Mouse (Mus musculus) stomach, postnatal 0 days (tissue): Measurements from ENCODE around the gene Celsr3. TPM values are rescaled to one million over a fixed set of nuclear protein-coding genes. Genes with fewer than 3 reads are reported as not detected.
A peak's percentile ranks its signal among the peaks of the same experiment; 100 is the strongest.

Experiments used
- ATAC-seq: fragments of 200-750 bp; cut with Nextera tagmentation; 2 replicates; pipeline ENCODE4 v1.8.0; 2017; ENCODE audit not compliant: low FRiP score, low TSS enrichment
- DNase-seq: peaks from one replicate; pipeline ENCODE4 v3.0.0-alpha.2; 2016; ENCODE audit warnings: low spot score
- H3K27ac ChIP-seq: fragments of 300-500 bp; sonication (generic); replicated peaks from 2 replicates; pipeline ENCODE4 v1.5.1; 2014; ENCODE audit warnings: mild to moderate bottlenecking, control low read depth
- H3K27me3 ChIP-seq: fragments of 300-500 bp; sonication (generic); 2 replicates; pipeline ENCODE4 v1.6.1; 2014; ENCODE audit warnings: low read length; ENCODE audit not compliant: control insufficient read depth, insufficient read depth
- H3K36me3 ChIP-seq: fragments of 300-500 bp; sonication (generic); 2 replicates; pipeline ENCODE4 v1.6.1; 2014; ENCODE audit warnings: low read length, mixed read lengths; ENCODE audit not compliant: control insufficient read depth, insufficient read depth
- H3K4me1 ChIP-seq: fragments of 300-500 bp; sonication (generic); replicated peaks from 2 replicates; pipeline ENCODE4 v1.6.1; 2014; ENCODE audit warnings: antibody characterized with exemption; ENCODE audit not compliant: control insufficient read depth, insufficient read depth
- H3K4me2 ChIP-seq: fragments of 300-500 bp; sonication (generic); replicated peaks from 2 replicates; pipeline ENCODE4 v1.6.1; 2014; ENCODE audit warnings: low read depth, mild to moderate bottlenecking, control low read depth, moderate library complexity
- H3K4me3 ChIP-seq: fragments of 300-500 bp; sonication (generic); 2 replicates; pipeline ENCODE4 v1.5.1; 2014; ENCODE audit warnings: low read depth, low read length, control low read depth
- H3K9ac ChIP-seq: fragments of 300-500 bp; sonication (generic); 2 replicates; pipeline ENCODE4 v1.6.1; 2014; ENCODE audit warnings: mild to moderate bottlenecking, low read length, control low read depth, mixed read lengths
- H3K9me3 ChIP-seq: fragments of 300-500 bp; sonication (generic); 2 replicates; pipeline ENCODE4 v1.6.1; 2016; ENCODE audit warnings: low read length; ENCODE audit not compliant: control insufficient read depth
- CTCF ChIP-seq: IDR thresholded peaks from 2 replicates; pipeline ENCODE4 v1.5.1; 2016; ENCODE audit warnings: antibody characterized with exemption, low read depth, mild to moderate bottlenecking, moderate library complexity
- EP300 ChIP-seq: optimal IDR thresholded peaks from 2 replicates; pipeline ENCODE3; 2016; ENCODE audit warnings: antibody characterized with exemption
- WGBS: fragments of 180-500 bp; shearing (Covaris S2); extraction: QIAGEN DNeasy Blood & Tissue Kit; methylation state at CpG from one replicate; pipeline ENCODE4 v1.1.7; 2014; 5-methylcytosine and 5-hydroxymethylcytosine counted together
- polyA plus RNA-seq: library from polyadenylated mRNA; unstranded; fragments of >200 nt; fragmentation: Nextera tagmentation; extraction: Ambion mirVana; gene quantifications from 2 replicates; pipeline ENCODE4 v1.2.1, GENCODE M21; 2015

Gene Celsr3
- polyA plus RNA-seq, 1 experiment from 2014 or later = 0.15 TPM

DNA sequence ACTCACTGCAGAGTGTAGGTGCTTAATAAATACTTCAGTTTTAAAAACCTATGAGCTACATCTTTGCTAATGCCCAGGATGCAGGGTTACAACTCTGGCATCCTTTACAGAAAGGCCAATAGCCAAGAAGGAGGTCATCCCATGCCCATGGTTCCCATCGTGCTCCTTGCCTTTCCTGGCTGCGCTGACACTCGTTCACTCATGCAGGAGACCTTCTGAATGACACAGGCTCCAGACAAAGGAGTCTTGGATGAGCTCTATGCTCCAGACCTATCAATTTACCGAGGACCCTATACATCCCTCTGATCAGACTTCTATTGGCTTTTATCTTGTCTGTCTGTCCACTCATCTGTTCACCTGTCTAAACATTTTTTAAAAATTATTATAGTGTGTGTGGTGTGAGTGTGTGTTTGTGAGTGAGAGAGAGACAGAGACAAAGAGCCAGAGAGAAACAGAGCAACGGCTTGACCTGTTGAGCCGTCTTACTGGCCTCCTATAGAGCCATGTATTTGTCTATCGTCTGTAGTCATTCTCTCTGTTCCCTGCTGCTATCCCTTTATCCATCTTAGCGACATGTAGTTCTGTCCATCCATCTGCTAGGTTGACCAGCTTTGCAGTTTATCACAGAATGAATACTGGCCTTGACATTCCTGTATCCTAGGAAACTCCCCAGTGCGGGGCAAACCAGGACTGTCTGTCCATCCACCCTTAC is 43.1 kb upstream of the Celsr3 start:
- DNase-seq (no peak), ATAC-seq (no peak; the same call in 1 of the 2 replicates)
- Histone ChIP-seq H3K27ac (peak overlapping the region; percentile 58; the same call in 1 of the 2 replicates), H3K4me2 (peak overlapping the region; percentile 70), H3K4me3 (peak overlapping the region; percentile 81), H3K9ac (0 out of 2 replicates have a peak overlapping the region, but pooled peaks have one; percentile 41), H3K27me3 (no peaks in the 10 kb centered on the region), H3K9me3 (no peaks in the 10 kb centered on the region), H3K36me3 (no peaks in the 10 kb centered on the region), H3K4me1 (no peaks in the 10 kb centered on the region; the same call in none of the 2 replicates)
- no peak for TF ChIP-seq EP300
- no peak for TF ChIP-seq CTCF
- WGBS = 25% methylated on average over 9 of the region's 9 CpGs

DNA sequence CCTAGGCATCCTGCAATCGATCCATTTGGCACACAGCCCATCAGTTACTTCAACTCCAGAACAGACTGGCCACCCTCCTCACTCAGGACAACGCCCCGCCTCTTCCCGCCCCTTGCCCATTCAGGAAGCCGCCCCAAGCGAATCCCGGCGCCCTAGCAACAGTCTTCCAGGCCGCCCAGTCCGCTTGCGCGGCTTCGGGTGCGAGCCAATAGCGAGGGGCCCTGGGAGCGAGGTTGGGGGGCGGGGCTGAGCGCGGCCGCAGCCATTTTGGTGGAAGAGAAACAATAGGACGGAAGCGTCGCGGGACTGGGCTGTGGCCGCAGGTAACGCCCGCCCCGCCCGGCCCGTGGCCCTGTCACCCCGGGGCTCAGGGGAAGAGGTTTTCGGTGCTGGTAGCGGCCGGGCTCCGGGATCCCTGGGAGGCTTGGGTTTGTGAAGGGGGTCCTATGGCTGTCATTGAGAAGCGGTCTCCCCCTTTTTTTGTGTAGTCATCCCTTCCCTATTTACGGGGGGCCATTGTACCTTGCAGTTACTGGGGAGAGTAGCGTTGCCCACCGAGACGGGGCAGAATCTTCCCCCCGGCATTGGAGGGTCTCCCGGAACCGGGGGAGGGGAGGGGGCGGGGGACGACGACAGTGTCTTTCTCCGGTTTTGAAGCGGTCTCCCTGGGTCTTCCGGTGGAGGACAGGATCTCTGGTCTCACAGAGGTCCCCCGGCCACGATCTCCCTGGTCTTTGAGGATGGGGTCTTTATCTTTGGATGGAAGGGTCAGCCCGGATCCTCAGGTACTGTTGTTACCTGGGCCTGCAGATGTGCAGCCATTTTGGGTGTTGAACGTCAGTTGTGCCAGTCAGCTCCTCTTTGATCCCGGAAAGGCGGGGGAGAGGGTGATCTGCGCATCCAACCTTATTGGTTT is 42.3 kb upstream of the Celsr3 start, which contains the start of gene Ip6k2:
Gene Ip6k2, plus strand, starts transcription at position 249 of the 916 bp plus-strand sequence.
- no peaks in the 10 kb centered on the region; the same call in none of the 2 replicates for H3K4me1 ChIP-seq
- no peaks in the 10 kb centered on the region for H3K36me3 ChIP-seq
- peak within 1 kb of the TSS; percentile 93 for H3K9ac ChIP-seq
- H3K4me2 ChIP-seq = peak within 1 kb of the TSS; percentile 70
- peak; percentile 98 for DNase-seq
- WGBS = under 1% methylated on average over 56 of the region's 56 CpGs
- H3K9me3 ChIP-seq = no peaks in the 10 kb centered on the region
- H3K27ac ChIP-seq = peak within 1 kb of the TSS; percentile 91
- TF ChIP-seq CTCF (no peak), EP300 (no peak)
- peak within 1 kb of the TSS; percentile 81 for H3K4me3 ChIP-seq
- H3K27me3 ChIP-seq = no peaks in the 10 kb centered on the region
- peak; percentile 99 for ATAC-seq

DNA sequence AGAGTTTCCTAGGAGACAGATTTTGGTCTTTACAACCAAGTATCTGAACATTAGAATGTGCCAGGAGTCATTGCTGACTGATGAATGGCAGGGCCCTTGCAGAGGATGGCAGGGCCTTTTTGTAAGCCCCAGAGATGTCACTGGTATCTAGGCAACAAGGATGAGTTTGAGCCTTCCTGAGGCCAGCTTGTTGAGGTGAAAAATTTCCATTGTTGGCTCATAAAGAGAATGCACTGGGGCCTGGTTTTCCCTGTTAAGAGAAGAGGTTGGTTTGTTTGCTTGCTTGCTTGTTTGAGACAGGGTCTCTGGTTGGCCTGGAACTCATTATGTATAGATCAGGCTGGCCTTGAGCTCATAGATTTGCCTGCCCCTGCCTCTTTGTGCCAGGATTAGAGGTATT is 40.7 kb upstream of the Celsr3 start:
- DNase-seq (no peak), ATAC-seq (no peak)
- no peak for TF ChIP-seq CTCF
- TF ChIP-seq EP300 = no peak
- Histone ChIP-seq H3K9ac (no peak overlapping the region), H3K4me2 (peak overlapping the region; percentile 70), H3K4me1 (no peaks in the 10 kb centered on the region; the same call in none of the 2 replicates), H3K36me3 (no peaks in the 10 kb centered on the region), H3K4me3 (peak overlapping the region; percentile 2), H3K27ac (0 out of 2 replicates have a peak overlapping the region, but pooled peaks have one; percentile 24), H3K9me3 (no peaks in the 10 kb centered on the region), H3K27me3 (no peaks in the 10 kb centered on the region)

DNA sequence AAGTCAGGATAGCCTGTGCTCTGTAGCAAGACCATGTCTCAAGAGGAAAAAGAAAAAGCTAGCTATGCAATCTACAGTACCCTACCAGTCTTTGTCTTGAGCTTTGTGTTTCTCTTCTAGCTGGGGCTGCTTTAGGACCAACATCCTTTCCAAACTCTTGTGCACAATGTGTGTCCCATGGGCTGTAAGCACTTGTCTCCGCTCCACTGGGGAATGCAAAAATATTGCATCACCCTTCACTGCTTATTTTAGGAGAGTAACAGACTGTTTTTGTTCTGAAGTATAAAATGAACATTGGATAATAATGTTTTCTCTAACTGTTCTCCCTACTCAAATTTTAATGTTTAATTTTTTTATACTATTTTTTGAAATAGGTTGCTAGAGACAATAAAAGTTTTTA is 39.6 kb upstream of the Celsr3 start:
- no peaks in the 10 kb centered on the region for H3K27me3 ChIP-seq
- no peaks in the 10 kb centered on the region for H3K9me3 ChIP-seq
- WGBS = 51% methylated on average over 1 of the region's 1 CpGs
- no peak overlapping the region for H3K4me2 ChIP-seq
- no peak for DNase-seq
- H3K36me3 ChIP-seq = no peaks in the 10 kb centered on the region
- H3K27ac ChIP-seq = no peak overlapping the region; the same call in 1 of the 2 replicates
- H3K4me3 ChIP-seq = no peak overlapping the region
- H3K9ac ChIP-seq = no peak overlapping the region
- ATAC-seq = no peak
- TF ChIP-seq EP300 (no peak), CTCF (no peak)
- no peaks in the 10 kb centered on the region; the same call in none of the 2 replicates for H3K4me1 ChIP-seq

DNA sequence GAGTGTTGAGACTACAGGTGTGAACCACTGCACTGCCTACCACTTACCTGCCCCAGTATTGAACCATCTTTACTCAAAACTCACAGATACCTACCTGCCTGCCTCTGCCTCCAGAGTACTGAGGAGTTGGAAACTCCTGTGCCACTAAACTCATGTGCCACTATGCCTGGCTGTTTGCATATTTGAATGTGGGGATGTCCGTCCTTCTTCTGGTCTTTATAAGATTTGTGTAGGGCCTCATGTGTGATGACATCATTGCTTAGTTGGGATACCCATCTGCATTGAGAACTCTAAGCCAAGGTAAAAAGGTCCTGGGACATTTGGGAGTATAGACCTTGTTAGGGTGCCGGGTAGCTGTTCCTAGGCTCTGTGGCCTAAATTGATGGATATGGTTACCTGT is 39.0 kb upstream of the Celsr3 start:
- Histone ChIP-seq H3K4me1 (no peaks in the 10 kb centered on the region; the same call in none of the 2 replicates), H3K36me3 (no peaks in the 10 kb centered on the region), H3K27me3 (no peaks in the 10 kb centered on the region), H3K4me2 (no peak overlapping the region), H3K4me3 (no peak overlapping the region), H3K27ac (no peak overlapping the region), H3K9me3 (no peaks in the 10 kb centered on the region), H3K9ac (no peak overlapping the region)
- DNase-seq (no peak), ATAC-seq (no peak)
- 87% methylated on average over 2 of the region's 2 CpGs for WGBS
- no peak for TF ChIP-seq EP300
- TF ChIP-seq CTCF = no peak
